Mouse (Mus musculus) intestine, embryonic 16.5 days (tissue): ENCODE measurements around the gene Pyroxd2. TPM values are rescaled to one million over a fixed set of nuclear protein-coding genes. Genes with fewer than 3 reads are reported as not detected.
"Not testable (repeated sequence)": the region's sequence is repeated elsewhere in the genome, so short reads cannot be mapped to it uniquely, and the experiment has no call there.

Experiments used
- ATAC-seq: fragments of 200-750 bp; cut with Nextera tagmentation; 2 replicates; pipeline ENCODE4 v1.8.0; 2017; ENCODE audit warnings: moderate TSS enrichment, moderate library complexity
- H3K27ac ChIP-seq: fragments of 300-500 bp; sonication (generic); 2 replicates; pipeline ENCODE4 v1.5.1; 2014; ENCODE audit warnings: mild to moderate bottlenecking, low read length
- H3K27me3 ChIP-seq: fragments of 300-500 bp; sonication (generic); replicated peaks from 2 replicates; pipeline ENCODE4 v1.6.1; 2014; ENCODE audit warnings: low read length, control low read depth, mixed read lengths; ENCODE audit not compliant: control insufficient read depth, insufficient read depth
- H3K36me3 ChIP-seq: fragments of 300-500 bp; sonication (generic); 2 replicates; pipeline ENCODE4 v1.6.1; 2014; ENCODE audit warnings: low read length, control low read depth; ENCODE audit not compliant: control insufficient read depth, insufficient read depth
- H3K4me1 ChIP-seq: fragments of 300-500 bp; sonication (generic); 2 replicates; pipeline ENCODE4 v1.6.1; 2014; ENCODE audit warnings: low read length, control low read depth, mixed read lengths; ENCODE audit not compliant: control insufficient read depth, insufficient read depth
- H3K4me2 ChIP-seq: fragments of 300-500 bp; sonication (generic); 2 replicates; pipeline ENCODE4 v1.6.1; 2014; ENCODE audit warnings: low read depth, low read length, control low read depth
- H3K4me3 ChIP-seq: fragments of 300-500 bp; sonication (generic); 2 replicates; pipeline ENCODE4 v1.5.1; 2014; ENCODE audit warnings: mild to moderate bottlenecking, low read length
- H3K9ac ChIP-seq: fragments of 300-500 bp; sonication (generic); 2 replicates; pipeline ENCODE4 v1.6.1; 2014; ENCODE audit warnings: low read depth, low read length
- H3K9me3 ChIP-seq: fragments of 300-500 bp; sonication (generic); 2 replicates; pipeline ENCODE4 v1.6.1; 2016; ENCODE audit warnings: low read length, control low read depth; ENCODE audit not compliant: control insufficient read depth
- WGBS: fragments of 180-500 bp; shearing (Covaris S2); extraction: QIAGEN DNeasy Blood & Tissue Kit; methylation state at CpG from one replicate; pipeline ENCODE4 v1.1.7; 2014; 5-methylcytosine and 5-hydroxymethylcytosine counted together
- polyA plus RNA-seq: library from polyadenylated mRNA; unstranded; fragments of >200 nt; fragmentation: Nextera tagmentation; extraction: Ambion mirVana; gene quantifications from 2 replicates; pipeline ENCODE4 v1.2.1, GENCODE M21; 2015

Pyroxd2 gene
- 11.0 and 14.0 TPM in 2 replicates for polyA plus RNA-seq

GRCm38 (mm10) chr19:42752363-42752931 lies at the start of gene Pyroxd2:
Gene Pyroxd2 (minus strand): TSS chr19:42752775.
- WGBS = 2% methylated on average over 22 of the region's 22 CpGs

DNA sequence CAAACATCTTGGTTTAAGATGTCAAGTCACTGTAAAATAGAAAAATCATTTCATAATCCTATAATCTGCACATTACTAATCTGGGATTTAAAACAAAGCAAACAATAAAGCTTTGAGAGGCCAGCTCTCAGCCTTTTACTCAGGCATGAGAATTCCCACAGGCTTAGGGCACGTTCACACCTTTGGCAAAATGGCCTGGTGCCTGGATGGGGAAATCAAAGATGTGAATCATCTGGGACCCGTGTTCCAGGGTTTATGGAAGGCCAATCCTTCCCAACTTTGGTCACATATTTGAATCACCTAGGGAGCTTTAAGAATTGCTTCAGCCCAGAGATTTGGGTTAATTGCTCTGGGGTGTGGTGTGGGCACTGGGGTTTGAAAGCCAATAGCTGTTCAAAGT lies 45.3 kb upstream of the Pyroxd2 start:
- ATAC-seq = no peak
- Histone ChIP-seq H3K36me3 (no peaks in the 10 kb centered on the region), H3K27ac (no peak overlapping the region), H3K27me3 (no peaks in the 10 kb centered on the region), H3K4me1 (peaks cover 14% of the 10 kb centered on the region), H3K9ac (no peak overlapping the region), H3K4me2 (no peak overlapping the region), H3K4me3 (no peak overlapping the region), H3K9me3 (no peaks in the 10 kb centered on the region)
- WGBS = 65% methylated on average over 2 of the region's 2 CpGs

More at GRCm38 (mm10) chr19:42752363-42752931, at the start of gene Pyroxd2:
- H3K4me2 ChIP-seq = peak within 1 kb of the TSS; percentile 70
- no peaks in the 10 kb centered on the region for H3K27me3 ChIP-seq
- peak; percentile 91 for ATAC-seq
- H3K36me3 ChIP-seq = no peaks in the 10 kb centered on the region
- H3K4me3 ChIP-seq = peak within 1 kb of the TSS; percentile 52
- no peaks in the 10 kb centered on the region for H3K9me3 ChIP-seq
- H3K9ac ChIP-seq = peak within 1 kb of the TSS; percentile 88
- peak within 1 kb of the TSS; percentile 95 for H3K27ac ChIP-seq
- peaks cover 20% of the 10 kb centered on the region for H3K4me1 ChIP-seq

GRCm38 (mm10) chr19:42795801-42796200 lies 43.2 kb upstream of the Pyroxd2 start:
- ATAC-seq = 0 out of 2 replicates have a peak, but pooled peaks have one; percentile 12
- H3K9ac ChIP-seq = no peak overlapping the region
- 38% methylated on average over 9 of the region's 9 CpGs for WGBS

GRCm38 (mm10) chr19:42794914-42795613 lies 42.5 kb upstream of the Pyroxd2 start:
- ATAC-seq = peak; percentile 93
- Histone ChIP-seq H3K9ac (peak overlapping the region; percentile 64), H3K4me3 (peak overlapping the region; percentile 43), H3K36me3 (no peaks in the 10 kb centered on the region), H3K4me1 (peaks cover 14% of the 10 kb centered on the region), H3K27ac (no peak overlapping the region), H3K9me3 (no peaks in the 10 kb centered on the region), H3K27me3 (no peaks in the 10 kb centered on the region), H3K4me2 (peak overlapping the region; percentile 79)
- WGBS = 5% methylated on average over 31 of the region's 31 CpGs

More at GRCm38 (mm10) chr19:42795801-42796200, 43.2 kb upstream of the Pyroxd2 start:
- Histone ChIP-seq H3K27ac (no peak overlapping the region), H3K4me3 (no peak overlapping the region), H3K4me1 (peaks cover 14% of the 10 kb centered on the region), H3K36me3 (no peaks in the 10 kb centered on the region), H3K27me3 (no peaks in the 10 kb centered on the region), H3K9me3 (no peaks in the 10 kb centered on the region), H3K4me2 (peak overlapping the region; percentile 79; the same call in 1 of the 2 replicates)

DNA sequence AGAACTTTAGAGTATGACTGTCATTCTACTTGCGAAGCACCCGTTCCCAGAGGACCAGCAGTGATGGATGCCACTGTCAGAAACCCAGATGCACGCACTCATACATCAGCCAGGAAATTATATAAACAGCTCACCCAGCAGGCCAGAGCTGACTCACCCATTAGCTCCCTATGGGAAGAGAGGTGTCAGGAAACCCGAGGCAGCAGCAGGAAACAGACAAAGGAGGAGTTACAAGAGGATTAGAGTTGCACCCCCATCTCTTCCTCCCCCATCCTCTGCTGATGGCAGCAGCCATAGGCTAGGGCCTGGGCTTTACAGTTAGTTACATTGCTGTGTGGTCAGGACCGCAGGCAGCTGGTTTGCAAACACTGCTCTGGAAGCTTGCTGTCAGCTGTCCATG lies 35.7 kb upstream of the Pyroxd2 start:
- H3K27me3 ChIP-seq = no peaks in the 10 kb centered on the region
- H3K36me3 ChIP-seq = no peaks in the 10 kb centered on the region
- H3K9me3 ChIP-seq = no peaks in the 10 kb centered on the region
- WGBS = 35% methylated on average over 5 of the region's 5 CpGs
- 0 out of 2 replicates have a peak, but pooled peaks cover 8% of the 10 kb centered on the region for H3K4me1 ChIP-seq
- H3K27ac ChIP-seq = no peak overlapping the region
- H3K9ac ChIP-seq = 0 out of 2 replicates have a peak overlapping the region, but pooled peaks have one; percentile 6
- ATAC-seq = peak; percentile 56
- H3K4me3 ChIP-seq = no peak overlapping the region
- H3K4me2 ChIP-seq = no peak overlapping the region

DNA sequence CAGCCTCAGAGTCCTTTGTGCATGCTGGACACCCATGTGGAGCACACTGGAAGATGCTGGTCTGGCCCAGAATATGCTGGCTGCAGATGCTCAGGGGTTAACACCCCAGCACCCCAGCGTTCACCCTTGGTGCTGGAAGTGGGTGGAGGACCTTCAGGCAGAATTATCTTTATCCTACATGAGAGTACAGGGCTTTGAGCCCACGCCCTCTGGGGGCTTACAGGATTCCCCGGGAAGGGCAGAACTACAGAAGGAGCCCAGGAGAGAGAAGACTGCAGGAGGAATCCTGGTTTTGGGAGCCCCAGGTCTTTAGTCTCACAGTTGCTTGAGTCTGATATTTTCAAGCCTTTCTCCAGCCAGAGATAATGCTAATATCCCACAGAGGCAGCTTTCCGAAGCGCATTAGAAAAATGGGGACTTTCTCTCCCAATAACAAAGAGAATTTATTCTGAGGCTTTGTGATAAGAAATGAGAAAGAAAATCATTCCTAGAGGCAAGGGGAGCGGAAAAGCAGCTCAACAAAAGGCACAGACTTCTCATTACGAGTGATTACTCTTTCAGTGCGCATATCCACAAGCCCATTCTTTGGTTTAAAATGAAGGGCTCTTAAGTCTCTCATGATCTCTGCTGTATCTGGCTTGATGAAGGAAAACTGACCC lies 33.1 kb upstream of the Pyroxd2 start:
- Histone ChIP-seq H3K4me1 (0 out of 2 replicates have a peak, but pooled peaks cover 8% of the 10 kb centered on the region), H3K4me3 (no peak overlapping the region), H3K9ac (no peak overlapping the region), H3K36me3 (no peaks in the 10 kb centered on the region), H3K27ac (no peak overlapping the region), H3K27me3 (no peaks in the 10 kb centered on the region), H3K9me3 (no peaks in the 10 kb centered on the region), H3K4me2 (no peak overlapping the region)
- no peak for ATAC-seq
- 57% methylated on average over 8 of the region's 8 CpGs for WGBS

DNA sequence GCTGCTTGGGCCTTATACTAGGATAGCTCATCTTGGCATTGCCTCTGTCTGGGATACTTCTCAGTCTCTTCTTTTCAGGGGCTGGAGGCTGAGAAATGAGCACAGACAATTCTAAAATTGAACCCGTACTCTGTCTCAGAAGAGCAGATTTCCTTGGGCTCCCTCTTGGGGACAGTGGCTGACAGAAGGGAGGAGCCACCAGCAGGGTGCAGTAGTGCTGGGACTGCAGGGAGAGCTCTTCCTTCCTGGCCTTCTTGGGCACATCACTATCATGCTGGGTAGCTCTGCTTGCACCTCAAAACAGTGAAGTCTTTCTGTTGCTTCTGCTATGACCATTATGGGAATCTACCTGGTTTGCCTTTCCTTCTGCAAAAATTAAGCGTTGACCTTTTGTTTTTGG lies 32.6 kb upstream of the Pyroxd2 start:
- ATAC-seq = no peak
- H3K9me3 ChIP-seq = no peaks in the 10 kb centered on the region
- WGBS = 48% methylated on average over 2 of the region's 2 CpGs

GRCm38 (mm10) chr19:42780156-42780538 lies 27.6 kb upstream of the Pyroxd2 start:
- H3K9me3 ChIP-seq, ATAC-seq, H3K4me1 ChIP-seq, H3K36me3 ChIP-seq, H3K27me3 ChIP-seq: not testable (repeated sequence)
- Histone ChIP-seq H3K4me3 (peak overlapping the region; percentile 75), H3K4me2 (peak overlapping the region; percentile 77), H3K27ac (peak overlapping the region; percentile 79), H3K9ac (peak overlapping the region; percentile 82)
- 48% methylated on average over 7 of the region's 7 CpGs for WGBS

More for the DNA sequence above, 32.6 kb upstream of the Pyroxd2 start:
- H3K36me3 ChIP-seq = no peaks in the 10 kb centered on the region
- no peak overlapping the region for H3K4me2 ChIP-seq
- no peaks in the 10 kb centered on the region for H3K27me3 ChIP-seq
- H3K9ac ChIP-seq = no peak overlapping the region
- no peak overlapping the region for H3K27ac ChIP-seq
- 0 out of 2 replicates have a peak, but pooled peaks cover 8% of the 10 kb centered on the region for H3K4me1 ChIP-seq
- no peak overlapping the region for H3K4me3 ChIP-seq

DNA sequence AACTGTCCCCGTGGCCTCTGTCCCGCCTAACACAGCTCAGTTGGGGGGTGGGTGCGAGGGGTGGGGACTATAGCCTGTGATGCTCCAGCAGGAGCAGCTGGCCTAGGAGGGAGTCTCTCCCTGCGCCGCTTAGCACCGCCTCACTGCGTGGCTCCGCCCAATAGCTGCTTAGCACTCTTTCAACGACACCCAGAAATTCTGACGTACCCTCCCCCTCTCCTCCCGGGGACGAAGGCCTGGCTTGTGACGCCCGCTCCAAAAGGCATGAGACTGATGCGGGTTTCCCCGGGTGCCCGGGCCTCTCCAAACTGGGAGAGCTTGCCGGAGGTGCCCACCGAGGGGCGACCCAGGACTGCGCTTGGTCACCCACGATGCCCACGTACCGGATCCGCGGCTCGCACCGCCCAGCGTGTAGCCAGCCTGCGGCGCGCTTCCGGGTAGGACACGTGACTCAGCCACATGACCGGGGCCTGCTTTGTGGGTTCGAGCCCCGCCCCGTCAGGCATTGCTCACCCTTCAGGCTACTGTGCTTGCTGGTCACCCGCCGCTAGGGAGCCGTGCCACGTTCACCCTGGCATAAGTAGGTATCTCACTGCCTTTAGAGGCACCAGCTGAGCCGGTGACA lies 27.1 kb upstream of the Pyroxd2 start, which contains the start of gene Hps1:
Hps1 (minus strand) TSS at position 448 of the 625 bp plus-strand sequence.
- peak within 1 kb of the TSS; percentile 82 for H3K9ac ChIP-seq
- WGBS = under 1% methylated on average over 43 of the region's 43 CpGs
- H3K36me3 ChIP-seq = no peaks in the 10 kb centered on the region
- ATAC-seq = peak; percentile 98
- peak within 1 kb of the TSS; percentile 79 for H3K27ac ChIP-seq
- H3K9me3 ChIP-seq = no peaks in the 10 kb centered on the region
- no peaks in the 10 kb centered on the region for H3K27me3 ChIP-seq
- no peaks in the 10 kb centered on the region for H3K4me1 ChIP-seq
- H3K4me3 ChIP-seq = peak within 1 kb of the TSS; percentile 75
- H3K4me2 ChIP-seq = peak within 1 kb of the TSS; percentile 77
